Mouse (Mus musculus): ENCODE data around the gene Prkab2.

Prkab2 gene

GRCm38 (mm10) chr3:97691443-97692017, 33.5 kb downstream of the Prkab2 start:
- DNase-seq (ENCODE audit: extremely low read depth, low read depth) = no peak

GRCm38 (mm10) chr3:97693806-97694205, 35.8 kb downstream of the Prkab2 start:
- no peak for DNase-seq (ENCODE audit: extremely low read depth, low read depth)

- DNase-seq (ENCODE audit: extremely low read depth, low read depth) = no peak
These were observed 38.9 kb downstream of the Prkab2 start for GRCm38 (mm10) chr3:97696866-97697265.

- DNase-seq (ENCODE audit: extremely low read depth, low read depth) = no peak
These were observed 39.3 kb downstream of the Prkab2 start for GRCm38 (mm10) chr3:97697291-97697690.

- no peak for DNase-seq (ENCODE audit: extremely low read depth, low read depth)
These were observed 41.1 kb downstream of the Prkab2 start for GRCm38 (mm10) chr3:97699061-97699460.

- no peak for DNase-seq (ENCODE audit: extremely low read depth, low read depth)
These were observed 43.2 kb downstream of the Prkab2 start for GRCm38 (mm10) chr3:97701198-97701597.

- peak; percentile 89 for DNase-seq (ENCODE audit: extremely low read depth, low read depth)
These were observed 44.6 kb downstream of the Prkab2 start for GRCm38 (mm10) chr3:97702448-97703080.

- no peak for DNase-seq (ENCODE audit: extremely low read depth, low read depth)
These were observed 47.5 kb downstream of the Prkab2 start for GRCm38 (mm10) chr3:97705508-97705907.

- no peak for DNase-seq (ENCODE audit: extremely low read depth, low read depth)
These were observed 48.6 kb downstream of the Prkab2 start for GRCm38 (mm10) chr3:97706561-97706960.

- DNase-seq (ENCODE audit: extremely low read depth, low read depth) = no peak
These were observed 52.1 kb downstream of the Prkab2 start for GRCm38 (mm10) chr3:97710134-97710533.

- DNase-seq (ENCODE audit: extremely low read depth, low read depth) = no peak
These were observed 52.9 kb downstream of the Prkab2 start for GRCm38 (mm10) chr3:97710881-97711280.

GRCm38 (mm10) chr3:97715922-97716321, 57.9 kb downstream of the Prkab2 start:
- peak; percentile 21 for DNase-seq (ENCODE audit: extremely low read depth, low read depth)

- no peak for DNase-seq (ENCODE audit: extremely low read depth, low read depth)
These were observed 61.1 kb downstream of the Prkab2 start for GRCm38 (mm10) chr3:97719116-97719515.
